Mouse (Mus musculus) G1E (cell line): ENCODE measurements around the gene Rheb. TPM values are rescaled to one million over a fixed set of nuclear protein-coding genes. Genes with fewer than 3 reads are reported as not detected.

Experiments used
- ATAC-seq: 2 replicates; pipeline ENCODE4 v1.8.0; 2016; ENCODE audit warnings: mild to moderate bottlenecking; ENCODE audit not compliant: insufficient number of reproducible peaks, poor library complexity, low FRiP score, severe bottlenecking; ENCODE audit errors: extremely low read depth
- DNase-seq: peaks from one replicate; pipeline ENCODE4 v3.0.0; 2012; ENCODE audit warnings: low spot score
- H3K27me3 ChIP-seq: 2 replicates; pipeline ENCODE4 v1.6.1; 2012; ENCODE audit warnings: mild to moderate bottlenecking, low read length, inconsistent platforms; ENCODE audit not compliant: insufficient read depth
- H3K36me3 ChIP-seq: replicated peaks from 2 replicates; pipeline ENCODE3; 2012; ENCODE audit warnings: mild to moderate bottlenecking, inconsistent platforms
- H3K4me1 ChIP-seq: 2 replicates; pipeline ENCODE4 v1.6.1; 2012; ENCODE audit warnings: low read depth, low read length, inconsistent platforms, mixed read lengths; ENCODE audit not compliant: insufficient read depth
- H3K4me3 ChIP-seq: 2 replicates; pipeline ENCODE4 v1.5.1; 2012; ENCODE audit warnings: low read depth, mild to moderate bottlenecking, inconsistent platforms, low read length, moderate library complexity, mixed read lengths
- H3K9me3 ChIP-seq: replicated peaks from 2 replicates; pipeline ENCODE4 v1.6.1; 2012; ENCODE audit warnings: inconsistent platforms
- CTCF ChIP-seq: IDR thresholded peaks from 2 replicates; pipeline ENCODE4 v1.5.1; 2012; ENCODE audit warnings: low read depth, low read length, inconsistent platforms, mixed read lengths
- GATA1 ChIP-seq: IDR thresholded peaks from 2 replicates; pipeline ENCODE4 v1.6.1; 2012; ENCODE audit warnings: borderline replicate concordance, low read length, inconsistent platforms, mixed read lengths
- GATA2 ChIP-seq: IDR thresholded peaks from 2 replicates; pipeline ENCODE4 v1.6.1; 2012; ENCODE audit warnings: low read depth, low read length, inconsistent platforms, borderline replicate concordance
- POLR2AphosphoS5 ChIP-seq: IDR thresholded peaks from 2 replicates; pipeline ENCODE4 v1.6.1; 2012; ENCODE audit warnings: low read depth, low read length, inconsistent platforms; ENCODE audit not compliant: insufficient replicate concordance
- TAL1 ChIP-seq: conservative IDR thresholded peaks from 2 replicates; pipeline ENCODE4 v1.6.1; 2012; ENCODE audit warnings: low read depth, low read length, inconsistent platforms, mixed read lengths
- polyA plus RNA-seq: library from polyadenylated mRNA; stranded (reverse); fragments of >175 nt; gene quantifications from 2 replicates; pipeline ENCODE4 v1.2.3, GENCODE M21; 2012
- total RNA-seq, 2 experiments: library from RNA; stranded (forward) in 1 of 2; stranded (reverse) in 1 of 2; fragments of 200-1000 nt in 1 of 2; fragments of >200 nt in 1 of 2; fragmentation: Nextera tagmentation in 1 of 2; gene quantifications; 2 replicates each; pipeline ENCODE4 v1.2.3; 2014 to 2017

Rheb gene
- total and polyA plus RNA-seq, 3 experiments, result 22.1 to 65.1 (median 55.3) TPM

- Histone ChIP-seq H3K27me3 (peaks cover 9% of the 10 kb centered on the region; the same call in 1 of the 2 replicates), H3K9me3 (no peaks in the 10 kb centered on the region), H3K4me1 (peaks cover 2% of the 10 kb centered on the region; the same call in 1 of the 2 replicates), H3K36me3 (peaks cover 64% of the 10 kb centered on the region), H3K4me3 (no peak overlapping the region)
- ATAC-seq (no peak), DNase-seq (no peak)
- TF ChIP-seq GATA1 (no peak), CTCF (no peak), POLR2AphosphoS5 (no peak), GATA2 (no peak), TAL1 (no peak)
These were observed 40.4 kb downstream of the Rheb start for GRCm38 (mm10) chr5:24801841-24802624.

GRCm38 (mm10) chr5:24800416-24800815, 42.0 kb downstream of the Rheb start:
- no peak for DNase-seq
- Histone ChIP-seq H3K9me3 (no peaks in the 10 kb centered on the region), H3K27me3 (peaks cover 9% of the 10 kb centered on the region; the same call in 1 of the 2 replicates), H3K4me3 (no peak overlapping the region), H3K4me1 (peaks cover 2% of the 10 kb centered on the region; the same call in 1 of the 2 replicates), H3K36me3 (peaks cover 48% of the 10 kb centered on the region)
- no peak for TF ChIP-seq GATA1
- no peak for TF ChIP-seq GATA2
- TF ChIP-seq TAL1, result no peak
- no peak for TF ChIP-seq POLR2AphosphoS5
- TF ChIP-seq CTCF, result no peak
- ATAC-seq, result no peak

- Histone ChIP-seq H3K4me3 (no peak overlapping the region), H3K4me1 (peaks cover 2% of the 10 kb centered on the region; the same call in 1 of the 2 replicates), H3K27me3 (peaks cover 16% of the 10 kb centered on the region), H3K36me3 (peaks cover 30% of the 10 kb centered on the region), H3K9me3 (no peaks in the 10 kb centered on the region)
- ATAC-seq (no peak), DNase-seq (no peak)
- TF ChIP-seq GATA1, result no peak
- TF ChIP-seq TAL1, result no peak
- no peak for TF ChIP-seq GATA2
- no peak for TF ChIP-seq CTCF
- TF ChIP-seq POLR2AphosphoS5, result no peak
These were observed 43.8 kb downstream of the Rheb start for GRCm38 (mm10) chr5:24798639-24799038.

DNA sequence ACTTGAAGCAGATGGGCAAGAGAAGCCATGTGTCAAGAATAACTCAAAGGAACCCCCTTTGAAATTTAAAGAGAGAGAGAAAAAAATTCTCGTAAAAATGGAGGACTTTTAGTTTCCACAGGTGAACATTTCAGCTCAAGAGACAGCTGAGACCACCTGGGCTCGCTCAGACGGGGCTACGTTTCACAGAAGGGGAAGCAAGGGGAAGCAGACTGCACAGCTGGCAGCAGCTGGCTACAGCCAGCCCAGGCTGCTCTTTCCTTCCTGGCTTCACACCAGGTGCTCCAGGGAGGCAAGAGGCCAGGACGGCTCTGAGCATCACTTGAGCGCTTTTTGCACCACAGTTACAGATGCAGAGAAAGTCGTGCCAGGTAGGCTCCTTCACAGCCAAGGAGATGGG, 44.6 kb downstream of the Rheb start:
- no peak for DNase-seq
- no peak for TF ChIP-seq GATA2
- no peak for TF ChIP-seq CTCF
- TF ChIP-seq POLR2AphosphoS5, result no peak
- no peak for TF ChIP-seq GATA1
- no peak for TF ChIP-seq TAL1
- H3K36me3 ChIP-seq, result peaks cover 24% of the 10 kb centered on the region

DNA sequence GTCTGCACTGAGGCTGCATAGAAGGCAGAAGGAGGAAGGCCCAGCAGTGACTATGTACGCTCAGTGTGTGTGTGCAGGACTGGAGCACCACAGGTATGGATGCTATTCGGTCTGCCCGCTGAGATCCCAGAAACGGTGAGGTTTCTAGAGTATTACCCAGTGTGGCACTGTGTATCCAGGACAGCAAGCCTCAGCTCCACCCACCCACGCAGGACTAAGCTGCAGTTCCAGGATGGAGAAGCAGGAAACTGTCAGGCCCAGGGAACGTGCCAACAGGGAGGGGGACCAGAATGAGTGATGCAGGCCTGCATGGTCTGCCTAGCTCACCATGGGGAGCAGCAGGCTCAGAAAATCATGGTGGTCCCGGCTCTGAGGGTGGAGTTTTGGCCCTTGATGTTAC, 49.5 kb downstream of the Rheb start:
- DNase-seq (no peak), ATAC-seq (no peak)
- Histone ChIP-seq H3K27me3 (peaks cover 16% of the 10 kb centered on the region), H3K36me3 (no peaks in the 10 kb centered on the region), H3K4me3 (no peak overlapping the region), H3K9me3 (no peaks in the 10 kb centered on the region), H3K4me1 (no peaks in the 10 kb centered on the region)
- TF ChIP-seq POLR2AphosphoS5, result no peak
- no peak for TF ChIP-seq GATA2
- no peak for TF ChIP-seq GATA1
- no peak for TF ChIP-seq TAL1
- TF ChIP-seq CTCF, result no peak

More for the DNA sequence above, 44.6 kb downstream of the Rheb start:
- ATAC-seq, result no peak
- H3K27me3 ChIP-seq, result peaks cover 19% of the 10 kb centered on the region
- H3K4me3 ChIP-seq, result no peak overlapping the region
- no peaks in the 10 kb centered on the region for H3K9me3 ChIP-seq
- peaks cover 2% of the 10 kb centered on the region; the same call in 1 of the 2 replicates for H3K4me1 ChIP-seq

DNA sequence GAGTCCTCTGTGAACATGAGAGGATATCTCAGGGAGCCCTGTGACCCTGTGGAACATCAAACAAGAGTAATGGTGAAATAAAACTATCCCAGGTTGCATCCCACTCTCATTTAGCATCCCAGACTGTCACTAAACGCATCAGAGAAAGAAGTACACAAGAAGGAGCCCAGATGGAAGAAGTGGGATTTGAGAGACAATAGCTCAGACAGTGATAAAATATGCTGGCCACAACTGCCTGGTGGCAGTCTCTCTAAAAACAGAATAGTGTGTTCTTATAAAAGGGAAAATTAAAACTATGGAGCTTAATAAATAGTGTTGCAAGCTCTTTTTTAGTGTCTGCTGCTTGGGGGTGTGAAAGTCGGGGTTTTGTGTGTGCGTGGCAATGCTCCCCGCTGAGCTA, 59.5 kb downstream of the Rheb start:
- no peaks in the 10 kb centered on the region for H3K36me3 ChIP-seq
- TF ChIP-seq TAL1 (no peak), GATA2 (no peak), POLR2AphosphoS5 (no peak), CTCF (no peak), GATA1 (no peak)
- H3K27me3 ChIP-seq, result peaks cover 20% of the 10 kb centered on the region
- no peak for DNase-seq
- H3K9me3 ChIP-seq, result 0 out of 2 replicates have a peak, but pooled peaks cover 4% of the 10 kb centered on the region
- peaks cover 6% of the 10 kb centered on the region for H3K4me1 ChIP-seq
- ATAC-seq, result no peak
- no peak overlapping the region for H3K4me3 ChIP-seq
